Mouse (Mus musculus) adrenal gland, postnatal 4 days (tissue): ENCODE data around the gene Hdgfl1. TPM values are rescaled to one million over a fixed set of nuclear protein-coding genes. Genes with fewer than 3 reads are reported as not detected.

Source experiments
- DNase-seq, 2 experiments: peaks; one replicate each; pipeline ENCODE4 v3.0.0; 2021 to 2022; ENCODE audit warnings: low spot score in 2 of 2, mixed read lengths in 2 of 2
- long read RNA-seq, 2 experiments: library from polyadenylated mRNA; stranded (forward); transcript quantifications; one replicate each; pipeline ENCODE4 v2.0.0; 2021
- total RNA-seq, 2 experiments: library from RNA; stranded (reverse); gene quantifications; 2 replicates each; pipeline ENCODE4 v1.2.3; 2021

Hdgfl1 gene
- not detected for total RNA-seq
- long read RNA-seq, experiment 1: 0 reads
- long read RNA-seq, experiment 2: 0 reads

GRCm38 (mm10) chr13:26769955-26770354 lies at the start of gene Hdgfl1:
Hdgfl1 (minus strand) TSS chr13:26770165.
- DNase-seq: no peak

- no peak for DNase-seq
Observed at GRCm38 (mm10) chr13:26795460-26795859, 25.5 kb upstream of the Hdgfl1 start.

- no peak for DNase-seq
Observed at GRCm38 (mm10) chr13:26769424-26769823, 541 bp downstream of the Hdgfl1 start.

GRCm38 (mm10) chr13:26761966-26762803 lies 7.8 kb downstream of the Hdgfl1 start:
- no peak for DNase-seq

DNA sequence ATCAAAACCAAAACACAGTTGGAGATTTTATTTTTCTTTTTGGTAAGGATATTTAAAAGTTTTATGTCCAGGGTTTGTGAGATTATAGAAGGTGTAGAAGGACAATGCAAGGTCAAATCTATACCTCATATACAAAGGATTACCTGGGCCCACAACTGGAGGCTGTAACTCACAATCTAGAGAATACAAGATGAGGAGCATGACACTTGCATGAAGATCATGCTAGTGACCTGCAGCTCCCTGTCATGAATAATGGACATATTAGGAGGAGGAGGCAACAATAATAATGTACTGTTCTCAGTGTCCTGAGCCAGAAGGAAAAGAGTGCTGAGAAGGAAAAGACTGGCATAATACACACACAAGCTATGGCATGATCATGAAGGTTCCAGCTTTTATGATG lies 17.1 kb downstream of the Hdgfl1 start:
- no peak for DNase-seq

DNA sequence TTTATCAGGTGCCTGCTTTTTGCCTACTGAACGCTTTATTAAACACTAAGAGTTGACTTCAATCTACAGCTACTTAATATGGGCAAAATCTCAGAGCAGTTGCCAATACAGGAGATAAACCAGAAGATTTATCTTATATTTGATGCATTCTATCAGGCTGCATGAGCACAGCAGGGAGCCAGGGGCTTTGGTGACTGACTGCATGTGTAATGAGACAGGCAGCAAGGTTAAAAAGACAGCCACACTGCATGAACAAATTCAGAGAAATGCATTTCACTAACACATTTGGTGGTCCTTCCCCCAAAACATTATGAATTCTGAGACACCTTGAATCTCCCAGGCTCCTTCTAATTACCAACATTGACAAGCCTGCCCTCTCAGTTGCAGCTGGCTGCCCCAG lies 17.6 kb downstream of the Hdgfl1 start:
- DNase-seq: no peak

- DNase-seq: no peak
Observed at GRCm38 (mm10) chr13:26745760-26746457, 24.1 kb downstream of the Hdgfl1 start.

DNA sequence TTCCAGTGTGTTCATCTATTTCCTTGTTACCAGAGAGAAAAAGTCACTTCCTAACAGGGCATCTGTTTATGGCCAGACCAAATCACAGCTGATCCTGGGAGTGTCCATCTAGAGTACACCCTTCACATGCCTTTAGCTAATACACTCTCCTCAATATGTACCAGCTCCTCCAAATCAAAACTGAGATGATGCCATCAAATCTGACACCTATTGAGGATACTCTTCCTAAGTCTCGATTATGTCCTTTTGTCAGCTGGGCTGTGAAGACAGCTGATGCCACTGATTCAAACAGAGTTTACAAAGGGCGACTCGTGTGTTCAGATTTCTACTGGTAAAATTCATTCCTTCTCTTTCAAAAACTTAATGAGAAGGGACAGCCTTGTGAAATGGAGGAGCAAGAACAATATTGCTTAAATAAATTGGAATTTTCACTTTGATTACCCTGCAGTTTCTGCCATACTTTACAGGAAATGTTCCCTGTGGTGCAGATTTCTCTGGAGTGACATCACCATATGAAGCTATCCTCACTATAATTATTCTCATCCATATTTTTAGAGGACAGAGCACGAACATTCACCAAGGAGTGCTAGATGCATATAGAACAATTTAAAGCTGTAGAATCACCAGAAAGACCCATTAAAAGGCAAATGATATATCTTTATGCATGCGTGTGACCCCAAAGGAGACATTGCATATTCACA lies 24.8 kb downstream of the Hdgfl1 start:
- DNase-seq: no peak

- no peak for DNase-seq
Observed at GRCm38 (mm10) chr13:26744068-26744467, 25.9 kb downstream of the Hdgfl1 start.

GRCm38 (mm10) chr13:26734981-26735380 lies 35.0 kb downstream of the Hdgfl1 start:
- DNase-seq: no peak

DNA sequence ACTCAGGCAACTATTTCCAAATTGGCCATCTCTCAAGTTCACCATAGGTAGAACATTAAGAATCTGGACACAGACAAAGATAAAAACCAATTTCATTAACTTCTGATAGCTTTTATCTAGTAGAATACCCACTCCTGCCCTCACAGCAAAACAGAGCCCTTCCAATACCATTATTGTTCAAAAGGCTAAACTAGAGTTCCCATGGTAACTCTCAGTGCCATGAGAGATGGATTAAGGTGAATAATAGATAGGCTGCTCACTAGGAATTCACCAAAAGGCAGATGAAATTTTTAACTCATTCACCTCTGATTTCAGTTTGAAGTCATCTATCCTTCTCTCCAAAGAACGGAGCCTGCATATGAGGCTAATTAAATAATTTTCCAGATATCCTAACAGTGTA lies 45.7 kb downstream of the Hdgfl1 start:
- DNase-seq: no peak

- no peak for DNase-seq
Observed at GRCm38 (mm10) chr13:26721333-26721732, 48.6 kb downstream of the Hdgfl1 start.

- DNase-seq: no peak
Observed at GRCm38 (mm10) chr13:26720917-26721316, 49.0 kb downstream of the Hdgfl1 start.

DNA sequence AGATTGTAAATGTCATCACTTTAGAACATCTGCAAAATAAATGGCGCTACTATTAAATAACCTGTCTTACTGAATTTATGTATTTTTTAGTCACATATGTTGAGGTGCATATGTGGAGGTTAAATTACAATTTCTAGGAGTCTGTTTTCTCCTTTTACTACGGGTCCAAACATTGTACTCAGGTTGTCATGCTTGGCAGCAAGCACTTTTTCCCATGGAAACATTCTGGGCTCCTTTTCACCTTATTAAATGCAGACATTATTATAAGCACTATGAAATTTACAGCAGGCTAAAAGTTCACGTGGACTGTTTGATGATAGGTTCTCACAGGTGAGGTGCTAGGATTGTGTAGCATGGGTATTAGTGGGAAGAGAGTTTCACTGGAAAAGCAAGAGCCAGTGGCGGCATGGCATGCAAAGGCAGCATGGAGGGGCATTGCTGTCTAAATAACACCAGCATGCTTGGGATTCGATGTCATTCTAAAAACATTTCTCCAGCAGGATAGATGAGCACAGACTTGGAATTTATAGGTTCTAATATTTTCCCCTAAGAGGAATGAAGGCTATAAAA lies 50.7 kb downstream of the Hdgfl1 start:
- DNase-seq: no peak
